Mouse (Mus musculus): ENCODE data around the gene Dnajc12. TPM values are rescaled to one million over a fixed set of nuclear protein-coding genes. Genes with fewer than 3 reads are reported as not detected.
A peak's percentile ranks its signal among the peaks of the same experiment; 100 is the strongest.

Dnajc12 gene
- 44.3 and 70.7 TPM in 2 replicates for polyA plus RNA-seq (2012; rRNA removed)

- WGBS, result under 1% methylated on average over 28 of the region's 28 CpGs
- peak within 1 kb of the TSS; percentile 81 for H3K27ac ChIP-seq (ENCODE audit: insufficient read depth, low read depth, low read length)
- no peaks in the 10 kb centered on the region for H3K36me3 ChIP-seq (ENCODE audit: control insufficient read depth, insufficient read depth, low read length)
- peak; percentile 95 for DNase-seq
- H3K27me3 ChIP-seq (replicated peaks; ENCODE audit: control insufficient read depth, insufficient read depth, low read length), result no peaks in the 10 kb centered on the region
- H3K4me3 ChIP-seq (ENCODE audit: insufficient read depth, low read depth, low read length), result peak within 1 kb of the TSS; percentile 84
- peak; percentile 89 for TF ChIP-seq CTCF (conservative IDR thresholded peaks at IDR 0.05; ENCODE audit: insufficient read depth, insufficient read length, low read depth, low read length)
- TF ChIP-seq POLR2A (IDR thresholded peaks at IDR 0.05; ENCODE audit: low read depth, low read length), result peak; percentile 86
- no peaks in the 10 kb centered on the region for H3K4me1 ChIP-seq (ENCODE audit: control insufficient read depth, insufficient read depth, low read length)
Observed at GRCm38 (mm10) chr10:63382372-63383279, at the start of gene Dnajc12. Dnajc12 (plus strand) TSS chr10:63382443.

- 56% methylated on average over 13 of the region's 13 CpGs for WGBS
- Histone ChIP-seq H3K27me3 (replicated peaks; ENCODE audit: control insufficient read depth, insufficient read depth, low read length) (no peaks in the 10 kb centered on the region), H3K4me1 (ENCODE audit: control insufficient read depth, insufficient read depth, low read length) (peaks cover 5% of the 10 kb centered on the region; the same call in 1 of the 2 replicates), H3K27ac (ENCODE audit: insufficient read depth, low read depth, low read length) (no peak overlapping the region), H3K36me3 (ENCODE audit: control insufficient read depth, insufficient read depth, low read length) (no peaks in the 10 kb centered on the region; the same call in 1 of the 2 replicates), H3K4me3 (ENCODE audit: insufficient read depth, low read depth, low read length) (peak overlapping the region; percentile 20; the same call in 1 of the 2 replicates)
- TF ChIP-seq POLR2A (IDR thresholded peaks at IDR 0.05; ENCODE audit: low read depth, low read length), result no peak
- no peak for TF ChIP-seq CTCF (conservative IDR thresholded peaks at IDR 0.05; ENCODE audit: insufficient read depth, insufficient read length, low read depth, low read length)
- peak; percentile 76 for DNase-seq
Observed at GRCm38 (mm10) chr10:63336901-63337300, 45.3 kb upstream of the Dnajc12 start.

- TF ChIP-seq POLR2A (IDR thresholded peaks at IDR 0.05; ENCODE audit: low read depth, low read length) (no peak), CTCF (conservative IDR thresholded peaks at IDR 0.05; ENCODE audit: insufficient read depth, insufficient read length, low read depth, low read length) (no peak)
- 22% methylated on average over 5 of the region's 5 CpGs for WGBS
- Histone ChIP-seq H3K4me1 (ENCODE audit: control insufficient read depth, insufficient read depth, low read length) (peaks cover 5% of the 10 kb centered on the region; the same call in 1 of the 2 replicates), H3K4me3 (ENCODE audit: insufficient read depth, low read depth, low read length) (peak overlapping the region; percentile 68), H3K27ac (ENCODE audit: insufficient read depth, low read depth, low read length) (no peak overlapping the region), H3K27me3 (replicated peaks; ENCODE audit: control insufficient read depth, insufficient read depth, low read length) (no peaks in the 10 kb centered on the region), H3K36me3 (ENCODE audit: control insufficient read depth, insufficient read depth, low read length) (no peaks in the 10 kb centered on the region; the same call in 1 of the 2 replicates)
- DNase-seq, result no peak
Observed at GRCm38 (mm10) chr10:63337326-63337725, 44.9 kb upstream of the Dnajc12 start.

GRCm38 (mm10) chr10:63337951-63338836 lies 44.0 kb upstream of the Dnajc12 start:
- peaks cover 5% of the 10 kb centered on the region; the same call in 1 of the 2 replicates for H3K4me1 ChIP-seq (ENCODE audit: control insufficient read depth, insufficient read depth, low read length)
- H3K36me3 ChIP-seq (ENCODE audit: control insufficient read depth, insufficient read depth, low read length), result no peaks in the 10 kb centered on the region; the same call in 1 of the 2 replicates
- 4% methylated on average over 113 of the region's 113 CpGs for WGBS
- DNase-seq, result peak; percentile 63
- H3K27me3 ChIP-seq (replicated peaks; ENCODE audit: control insufficient read depth, insufficient read depth, low read length), result no peaks in the 10 kb centered on the region
- TF ChIP-seq POLR2A (IDR thresholded peaks at IDR 0.05; ENCODE audit: low read depth, low read length) (no peak), CTCF (conservative IDR thresholded peaks at IDR 0.05; ENCODE audit: insufficient read depth, insufficient read length, low read depth, low read length) (no peak)
- H3K27ac ChIP-seq (ENCODE audit: insufficient read depth, low read depth, low read length), result peak overlapping the region; percentile 54; the same call in 1 of the 2 replicates
- H3K4me3 ChIP-seq (ENCODE audit: insufficient read depth, low read depth, low read length), result peak overlapping the region; percentile 68

- peak; percentile 96 for DNase-seq
- 2% methylated on average over 73 of the region's 74 CpGs for WGBS
- H3K27ac ChIP-seq (ENCODE audit: insufficient read depth, low read depth, low read length), result peak overlapping the region; percentile 64
Observed at GRCm38 (mm10) chr10:63338914-63339643, 43.2 kb upstream of the Dnajc12 start.

GRCm38 (mm10) chr10:63341351-63341750 lies 40.9 kb upstream of the Dnajc12 start:
- DNase-seq, result no peak
- peaks cover 5% of the 10 kb centered on the region; the same call in 1 of the 2 replicates for H3K4me1 ChIP-seq (ENCODE audit: control insufficient read depth, insufficient read depth, low read length)
- TF ChIP-seq POLR2A (IDR thresholded peaks at IDR 0.05; ENCODE audit: low read depth, low read length) (no peak), CTCF (conservative IDR thresholded peaks at IDR 0.05; ENCODE audit: insufficient read depth, insufficient read length, low read depth, low read length) (no peak)
- no peaks in the 10 kb centered on the region for H3K36me3 ChIP-seq (ENCODE audit: control insufficient read depth, insufficient read depth, low read length)
- H3K27ac ChIP-seq (ENCODE audit: insufficient read depth, low read depth, low read length), result no peak overlapping the region
- WGBS, result 84% methylated on average over 2 of the region's 2 CpGs
- no peak overlapping the region for H3K4me3 ChIP-seq (ENCODE audit: insufficient read depth, low read depth, low read length)
- H3K27me3 ChIP-seq (replicated peaks; ENCODE audit: control insufficient read depth, insufficient read depth, low read length), result no peaks in the 10 kb centered on the region

More at GRCm38 (mm10) chr10:63338914-63339643, 43.2 kb upstream of the Dnajc12 start:
- Histone ChIP-seq H3K27me3 (replicated peaks; ENCODE audit: control insufficient read depth, insufficient read depth, low read length) (no peaks in the 10 kb centered on the region), H3K4me1 (ENCODE audit: control insufficient read depth, insufficient read depth, low read length) (peaks cover 5% of the 10 kb centered on the region; the same call in 1 of the 2 replicates), H3K4me3 (ENCODE audit: insufficient read depth, low read depth, low read length) (peak overlapping the region; percentile 68), H3K36me3 (ENCODE audit: control insufficient read depth, insufficient read depth, low read length) (no peaks in the 10 kb centered on the region; the same call in 1 of the 2 replicates)
- TF ChIP-seq CTCF (conservative IDR thresholded peaks at IDR 0.05; ENCODE audit: insufficient read depth, insufficient read length, low read depth, low read length) (no peak), POLR2A (IDR thresholded peaks at IDR 0.05; ENCODE audit: low read depth, low read length) (peak; percentile 99)
